Mouse (Mus musculus) embryonic facial prominence, embryonic 12.5 days (tissue): ENCODE measurements around the gene Gpr157. TPM values are rescaled to one million over a fixed set of nuclear protein-coding genes. Genes with fewer than 3 reads are reported as not detected.
A peak's percentile ranks its signal among the peaks of the same experiment; 100 is the strongest.

Experiments used
- ATAC-seq: fragments of 200-750 bp; cut with Nextera tagmentation; 2 replicates; pipeline ENCODE4 v1.8.0; 2017; ENCODE audit not compliant: insufficient number of reproducible peaks, insufficient read depth, low FRiP score, low TSS enrichment
- H3K27ac ChIP-seq: fragments of 300-500 bp; sonication (generic); 2 replicates; pipeline ENCODE4 v1.5.1; 2016; ENCODE audit warnings: mild to moderate bottlenecking
- H3K27me3 ChIP-seq: fragments of 300-500 bp; sonication (generic); 2 replicates; pipeline ENCODE4 v1.6.1; 2016; ENCODE audit warnings: mild to moderate bottlenecking, moderate library complexity
- H3K36me3 ChIP-seq: fragments of 300-500 bp; sonication (generic); 2 replicates; pipeline ENCODE4 v1.6.1; 2016; ENCODE audit warnings: mild to moderate bottlenecking
- H3K4me1 ChIP-seq: fragments of 300-500 bp; sonication (generic); 2 replicates; pipeline ENCODE4 v1.6.1; 2016
- H3K4me2 ChIP-seq: fragments of 300-500 bp; sonication (generic); replicated peaks from 2 replicates; pipeline ENCODE4 v1.6.1; 2016; ENCODE audit warnings: mild to moderate bottlenecking, moderate library complexity
- H3K4me3 ChIP-seq: fragments of 300-500 bp; sonication (generic); 2 replicates; pipeline ENCODE4 v1.5.1; 2016; ENCODE audit warnings: mild to moderate bottlenecking
- H3K9ac ChIP-seq: fragments of 300-500 bp; sonication (generic); 2 replicates; pipeline ENCODE4 v1.6.1; 2016; ENCODE audit warnings: mild to moderate bottlenecking, moderate library complexity
- H3K9me3 ChIP-seq: fragments of 300-500 bp; sonication (generic); 2 replicates; pipeline ENCODE4 v1.6.1; 2016; ENCODE audit warnings: mild to moderate bottlenecking, moderate library complexity
- whole genome bisulfite sequencing: fragments of 180-500 bp; shearing (Covaris S2); methylation state at CpG from one replicate; pipeline ENCODE4 v1.1.7; 2016; 5-methylcytosine and 5-hydroxymethylcytosine counted together
- polyA plus RNA-seq: library from polyadenylated mRNA; unstranded; fragments of >200 nt; fragmentation: Nextera tagmentation; extraction: Ambion mirVana; gene quantifications from 2 replicates; pipeline ENCODE4 v1.2.1, GENCODE M21; 2016

The Gpr157 gene
- polyA plus RNA-seq, 1 experiment from 2014 or later: 1.1 TPM

DNA sequence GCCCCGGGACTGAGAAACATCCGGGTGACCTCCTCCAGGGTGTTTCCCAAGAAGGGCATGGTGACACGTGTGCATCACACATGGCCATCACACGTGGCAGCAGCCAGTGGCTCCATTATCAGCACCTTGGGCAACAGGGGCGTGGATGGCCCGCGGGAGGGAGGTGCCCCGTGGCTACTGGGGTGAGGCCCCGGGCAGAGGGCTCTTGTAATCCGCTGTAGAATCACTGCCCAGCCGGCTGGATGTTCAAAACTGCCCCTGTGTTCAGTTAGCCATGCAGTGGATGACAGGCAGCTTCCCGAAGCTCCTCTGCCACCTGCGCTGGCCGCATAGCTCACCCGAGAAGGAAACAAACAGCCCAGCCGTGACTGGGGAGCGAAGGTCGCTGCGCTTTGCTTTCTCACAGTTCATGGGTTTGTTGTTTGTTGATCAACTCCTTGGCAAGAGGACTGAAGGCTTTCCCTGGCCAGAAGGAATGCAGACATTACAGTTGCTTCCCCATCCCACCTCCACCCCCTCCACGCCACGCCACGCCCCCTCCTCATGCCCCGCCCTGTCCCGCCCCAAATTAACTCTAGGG lies 45.6 kb downstream of the Gpr157 start:
- H3K27me3 ChIP-seq: no peaks in the 10 kb centered on the region
- ATAC-seq: no peak
- no peaks in the 10 kb centered on the region for H3K9me3 ChIP-seq
- 30% methylated on average over 24 of the region's 24 CpGs for WGBS
- H3K4me1 ChIP-seq: peaks cover 11% of the 10 kb centered on the region
- H3K27ac ChIP-seq: no peak overlapping the region
- H3K4me3 ChIP-seq: 0 out of 2 replicates have a peak overlapping the region, but pooled peaks have one; percentile 16
- no peak overlapping the region for H3K9ac ChIP-seq
- no peaks in the 10 kb centered on the region for H3K36me3 ChIP-seq
- H3K4me2 ChIP-seq: peak overlapping the region; percentile 44

DNA sequence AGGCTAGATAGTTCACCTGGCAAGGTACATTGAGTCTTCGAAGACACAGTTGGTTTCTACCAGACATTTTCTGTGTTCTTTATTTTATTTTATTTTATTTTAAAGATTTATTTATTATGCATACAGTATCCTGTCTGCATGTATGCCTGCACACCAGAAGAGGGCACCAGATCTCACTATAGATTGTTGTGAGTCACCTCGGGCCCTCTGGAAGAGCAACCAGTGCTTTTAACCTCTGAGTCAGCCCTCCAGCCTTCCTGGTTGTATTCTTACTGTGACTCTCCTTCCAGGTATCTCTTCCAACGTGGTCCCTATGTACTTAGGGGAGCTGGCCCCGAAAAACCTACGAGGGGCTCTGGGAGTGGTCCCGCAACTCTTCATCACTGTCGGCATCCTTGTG lies 48.1 kb downstream of the Gpr157 start:
- H3K9ac ChIP-seq: no peak overlapping the region
- no peak overlapping the region for H3K4me2 ChIP-seq
- ATAC-seq: no peak
- H3K4me1 ChIP-seq: peaks cover 13% of the 10 kb centered on the region
- no peak overlapping the region for H3K27ac ChIP-seq
- H3K9me3 ChIP-seq: no peaks in the 10 kb centered on the region
- no peaks in the 10 kb centered on the region for H3K27me3 ChIP-seq
- H3K36me3 ChIP-seq: no peaks in the 10 kb centered on the region
- WGBS: 89% methylated on average over 7 of the region's 7 CpGs
- no peak overlapping the region for H3K4me3 ChIP-seq

DNA sequence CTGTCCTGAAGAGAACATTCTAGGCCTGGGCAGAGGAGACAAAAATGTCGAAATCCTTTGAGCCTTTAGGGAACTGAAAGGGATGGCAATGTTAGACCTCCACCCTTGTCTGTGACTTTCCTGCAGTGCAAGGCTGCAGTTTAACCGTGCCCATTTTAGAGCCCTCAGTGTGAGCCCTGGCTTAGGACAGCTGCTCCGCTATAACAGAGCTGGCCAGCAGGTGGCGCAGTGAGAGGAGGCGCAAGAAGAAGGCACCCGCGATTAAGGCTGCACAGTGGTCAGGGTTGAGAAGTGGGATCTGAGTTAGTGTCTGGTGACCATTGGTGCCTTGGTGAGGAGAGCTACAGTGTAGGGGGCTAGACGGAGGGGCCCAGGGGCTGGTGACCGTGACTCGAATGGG lies 49.5 kb downstream of the Gpr157 start:
- no peak overlapping the region for H3K4me2 ChIP-seq
- no peaks in the 10 kb centered on the region for H3K27me3 ChIP-seq
- H3K4me3 ChIP-seq: no peak overlapping the region
- no peak overlapping the region for H3K9ac ChIP-seq
- H3K9me3 ChIP-seq: no peaks in the 10 kb centered on the region
- WGBS: 12% methylated on average over 10 of the region's 10 CpGs
- H3K36me3 ChIP-seq: no peaks in the 10 kb centered on the region
- H3K27ac ChIP-seq: no peak overlapping the region
- 0 out of 2 replicates have a peak, but pooled peaks have one; percentile 1 for ATAC-seq
- peaks cover 9% of the 10 kb centered on the region for H3K4me1 ChIP-seq

DNA sequence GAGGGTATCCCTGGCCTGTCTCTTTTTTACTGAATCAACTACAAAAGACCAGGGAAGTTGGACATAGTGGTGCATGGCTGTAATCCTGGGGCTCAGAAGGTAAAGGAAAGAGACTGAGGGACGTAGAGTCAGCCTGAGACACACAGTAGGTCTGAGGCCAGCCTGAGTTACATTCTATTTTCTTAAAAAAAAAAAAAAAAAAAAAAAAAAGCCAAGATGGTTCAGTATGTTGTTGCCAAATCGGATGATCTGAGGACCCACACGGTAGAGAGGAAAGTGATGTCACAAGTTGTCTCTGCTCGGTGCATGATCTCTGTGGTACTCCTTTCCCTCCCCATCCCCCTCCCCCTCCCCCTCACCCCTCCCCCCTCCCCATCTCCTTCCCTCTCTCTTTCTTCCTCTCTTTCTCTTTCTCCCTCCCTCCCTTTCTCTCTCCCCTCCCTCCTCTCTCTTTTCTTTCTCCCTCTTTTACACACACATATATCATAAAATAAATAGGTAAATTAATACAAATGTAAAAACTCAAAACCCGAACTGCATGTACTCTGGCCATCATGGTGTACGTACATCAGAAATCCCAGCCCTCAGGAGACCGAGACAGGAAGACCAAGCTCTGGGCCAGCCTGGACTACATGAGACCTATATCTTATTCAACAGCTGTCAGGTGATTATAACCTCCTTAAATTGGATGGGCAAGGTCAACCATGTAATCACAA lies 50.4 kb downstream of the Gpr157 start:
- ATAC-seq: no peak
- peaks cover 9% of the 10 kb centered on the region for H3K4me1 ChIP-seq
- H3K9me3 ChIP-seq: no peaks in the 10 kb centered on the region
- no peak overlapping the region for H3K4me3 ChIP-seq
- no peaks in the 10 kb centered on the region for H3K36me3 ChIP-seq
- no peak overlapping the region for H3K27ac ChIP-seq
- no peaks in the 10 kb centered on the region for H3K27me3 ChIP-seq
- WGBS: 80% methylated on average over 7 of the region's 7 CpGs
- no peak overlapping the region for H3K9ac ChIP-seq
- no peak overlapping the region for H3K4me2 ChIP-seq

DNA sequence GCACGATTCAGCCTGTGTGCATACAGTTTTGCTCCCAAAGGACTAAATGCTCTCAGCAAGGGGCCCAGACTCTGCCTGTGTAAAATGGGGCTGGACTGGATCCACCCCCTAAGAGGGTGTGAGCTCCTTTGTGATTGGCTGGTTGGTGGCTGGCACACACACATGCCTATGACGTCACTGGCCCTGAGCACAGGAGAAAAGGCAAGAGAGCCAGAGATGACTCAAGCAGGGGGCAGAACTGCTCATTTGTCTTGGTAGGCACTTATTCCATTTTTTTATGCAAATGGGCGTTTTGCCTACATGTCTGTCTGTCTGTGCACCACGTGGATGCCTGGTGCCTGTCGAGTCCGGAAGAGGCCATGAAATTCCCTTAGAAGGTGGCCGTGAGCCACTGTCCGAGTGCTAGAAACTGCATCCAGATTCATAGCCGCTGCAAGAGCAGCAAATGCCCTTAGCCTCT lies 50.9 kb downstream of the Gpr157 start:
- 19% methylated on average over 9 of the region's 9 CpGs for WGBS
- 0 out of 2 replicates have a peak, but pooled peaks have one; percentile 57 for ATAC-seq

DNA sequence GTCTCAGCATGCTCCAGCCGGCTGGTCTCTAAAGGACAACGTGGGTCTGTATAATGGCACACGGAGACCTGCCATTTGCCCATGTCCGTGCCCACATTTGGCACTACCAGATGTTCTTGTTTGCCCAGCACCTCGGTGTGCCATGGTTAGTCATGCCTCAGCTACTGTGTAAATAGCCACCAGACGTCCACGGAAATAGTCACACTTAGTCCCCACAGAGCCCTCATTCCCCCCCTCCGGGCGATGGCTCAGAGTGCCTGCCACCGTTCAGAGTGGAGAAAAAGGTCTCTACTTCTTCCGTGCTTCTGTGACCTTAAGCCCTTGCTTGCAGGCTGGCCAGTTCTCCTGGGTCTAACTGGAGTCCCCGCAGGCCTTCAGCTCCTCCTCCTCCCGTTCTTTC lies 51.9 kb downstream of the Gpr157 start:
- Histone ChIP-seq H3K27me3 (no peaks in the 10 kb centered on the region), H3K4me1 (peaks cover 3% of the 10 kb centered on the region; the same call in 1 of the 2 replicates), H3K9ac (no peak overlapping the region), H3K4me2 (no peak overlapping the region), H3K9me3 (no peaks in the 10 kb centered on the region), H3K27ac (no peak overlapping the region), H3K36me3 (no peaks in the 10 kb centered on the region; the same call in 1 of the 2 replicates), H3K4me3 (no peak overlapping the region)
- 67% methylated on average over 13 of the region's 13 CpGs for WGBS
- ATAC-seq: no peak

More for the DNA sequence above, 50.9 kb downstream of the Gpr157 start:
- Histone ChIP-seq H3K4me2 (peak overlapping the region; percentile 24), H3K4me3 (peak overlapping the region; percentile 16), H3K9me3 (no peaks in the 10 kb centered on the region), H3K36me3 (no peaks in the 10 kb centered on the region), H3K4me1 (peaks cover 4% of the 10 kb centered on the region), H3K27ac (no peak overlapping the region), H3K27me3 (no peaks in the 10 kb centered on the region), H3K9ac (no peak overlapping the region)

DNA sequence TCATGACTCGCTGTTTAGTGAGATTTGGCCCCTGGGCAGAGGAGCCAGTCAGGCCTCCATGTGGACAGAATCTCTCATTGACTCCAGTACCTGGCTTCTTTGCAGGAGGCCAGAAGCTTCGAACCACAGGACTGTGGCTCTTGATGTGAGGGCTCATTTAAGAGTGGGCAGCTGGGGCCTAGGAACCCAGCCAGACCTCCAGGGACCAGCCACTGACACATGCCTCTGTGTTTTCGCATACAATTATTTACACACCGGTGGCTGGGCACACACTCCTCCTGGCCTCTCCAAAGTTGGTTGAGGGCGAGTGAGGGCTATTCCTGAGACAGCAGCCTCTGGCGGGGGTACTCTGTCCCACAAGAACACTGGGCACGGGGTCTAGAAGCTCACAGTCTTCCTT lies 53.2 kb downstream of the Gpr157 start:
- Histone ChIP-seq H3K4me2 (no peak overlapping the region), H3K9me3 (no peaks in the 10 kb centered on the region), H3K27ac (no peak overlapping the region), H3K36me3 (no peaks in the 10 kb centered on the region; the same call in 1 of the 2 replicates), H3K27me3 (no peaks in the 10 kb centered on the region), H3K4me3 (no peak overlapping the region), H3K9ac (0 out of 2 replicates have a peak overlapping the region, but pooled peaks have one; percentile 2), H3K4me1 (peaks cover 3% of the 10 kb centered on the region; the same call in 1 of the 2 replicates)
- ATAC-seq: no peak
- 79% methylated on average over 7 of the region's 7 CpGs for WGBS

DNA sequence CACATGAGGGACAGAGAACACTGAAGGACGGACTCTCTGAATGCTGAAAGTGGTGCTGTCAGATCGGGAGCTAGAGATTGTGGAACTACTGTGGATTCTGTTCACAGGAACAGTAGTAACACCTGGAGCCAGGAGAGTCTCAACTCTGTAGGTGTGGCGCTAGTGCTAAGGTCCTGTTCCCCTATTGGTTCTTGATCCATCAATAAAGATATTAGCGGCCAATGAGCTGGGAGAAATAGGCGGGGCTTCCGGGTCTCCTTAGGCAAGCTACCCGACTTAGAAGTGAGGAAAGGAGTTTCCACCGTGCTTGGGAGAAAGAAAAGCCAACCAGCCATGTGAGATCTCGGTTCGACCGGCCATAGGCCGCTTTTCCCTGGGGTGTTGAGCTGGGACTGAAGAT lies 57.1 kb downstream of the Gpr157 start:
- 19% methylated on average over 12 of the region's 12 CpGs for WGBS
- H3K27ac ChIP-seq: no peak overlapping the region
- no peak for ATAC-seq
- H3K9ac ChIP-seq: no peak overlapping the region
- no peak overlapping the region for H3K4me3 ChIP-seq
- H3K4me1 ChIP-seq: no peaks in the 10 kb centered on the region
- no peaks in the 10 kb centered on the region; the same call in 1 of the 2 replicates for H3K36me3 ChIP-seq
- no peaks in the 10 kb centered on the region; the same call in 1 of the 2 replicates for H3K9me3 ChIP-seq
- H3K4me2 ChIP-seq: no peak overlapping the region; the same call in 1 of the 2 replicates
- H3K27me3 ChIP-seq: no peaks in the 10 kb centered on the region

DNA sequence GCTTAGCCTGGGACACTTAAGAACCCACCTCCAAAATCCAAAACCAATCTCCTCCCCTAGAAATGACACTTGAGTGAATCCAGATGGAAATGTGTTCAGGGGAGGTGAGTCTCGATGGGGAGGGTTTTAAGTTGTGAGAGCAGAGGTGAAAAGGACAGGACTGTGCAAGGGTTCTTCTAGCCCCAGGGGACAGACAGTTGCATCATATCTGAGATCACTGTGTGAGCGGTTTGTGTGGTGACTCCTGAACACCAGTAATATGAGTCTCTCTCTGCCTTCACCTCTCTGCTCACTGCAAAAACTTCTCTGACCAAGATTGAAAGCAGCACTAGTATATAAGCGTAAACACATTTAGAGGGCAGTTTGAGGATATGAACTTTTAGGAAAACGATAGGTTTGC lies 59.1 kb downstream of the Gpr157 start:
- Histone ChIP-seq H3K9ac (no peak overlapping the region), H3K4me3 (no peak overlapping the region), H3K4me2 (no peak overlapping the region), H3K27ac (no peak overlapping the region), H3K9me3 (no peaks in the 10 kb centered on the region; the same call in 1 of the 2 replicates), H3K36me3 (no peaks in the 10 kb centered on the region; the same call in 1 of the 2 replicates), H3K27me3 (no peaks in the 10 kb centered on the region), H3K4me1 (no peaks in the 10 kb centered on the region)
- WGBS: 49% methylated on average over 4 of the region's 4 CpGs
- no peak for ATAC-seq

DNA sequence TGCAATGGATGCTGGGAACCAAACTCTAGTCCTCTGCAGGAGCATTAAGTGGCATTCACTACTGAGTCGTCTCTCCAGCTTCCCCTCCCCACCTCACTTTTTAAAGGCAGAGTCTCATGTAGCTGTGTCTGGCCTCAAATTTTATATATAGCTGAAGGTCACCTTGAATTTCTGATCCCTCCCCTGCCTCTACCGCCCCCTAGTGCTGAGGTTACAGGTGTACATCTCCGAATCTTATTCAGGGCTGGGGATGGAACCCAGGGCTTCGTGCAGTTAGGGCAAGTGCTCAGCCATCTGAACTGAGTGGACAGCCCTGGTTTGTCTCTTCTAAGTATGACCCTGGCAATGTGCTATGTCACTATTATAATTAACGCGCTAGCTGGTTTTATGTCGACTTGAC lies 63.9 kb downstream of the Gpr157 start:
- ATAC-seq: no peak
- Histone ChIP-seq H3K27me3 (no peaks in the 10 kb centered on the region), H3K4me2 (no peak overlapping the region), H3K9me3 (no peaks in the 10 kb centered on the region; the same call in 1 of the 2 replicates), H3K4me1 (no peaks in the 10 kb centered on the region), H3K4me3 (no peak overlapping the region), H3K9ac (no peak overlapping the region), H3K27ac (no peak overlapping the region), H3K36me3 (no peaks in the 10 kb centered on the region)
- 81% methylated on average over 7 of the region's 7 CpGs for WGBS

DNA sequence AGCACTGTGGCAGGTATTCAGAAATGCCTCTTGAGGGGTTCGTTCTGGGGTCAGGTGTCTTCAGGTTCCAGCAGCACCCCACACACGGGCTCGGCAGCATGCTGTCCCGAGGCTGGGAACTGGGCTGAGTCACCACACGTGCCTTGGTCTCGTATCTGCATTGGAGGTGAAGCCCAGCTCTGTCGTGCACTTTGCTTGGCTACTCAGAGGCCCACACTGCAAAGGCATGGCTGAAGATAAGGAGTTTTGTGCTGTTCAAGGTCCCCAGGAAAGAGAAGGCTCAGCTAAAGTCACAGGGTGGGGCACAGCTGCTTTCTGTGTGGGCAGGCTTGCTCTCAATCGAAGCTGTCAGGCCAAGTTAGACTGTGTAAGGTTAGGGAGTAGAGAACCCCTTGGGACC lies 65.3 kb downstream of the Gpr157 start:
- Histone ChIP-seq H3K27ac (no peak overlapping the region), H3K4me1 (no peaks in the 10 kb centered on the region), H3K36me3 (no peaks in the 10 kb centered on the region), H3K4me3 (no peak overlapping the region), H3K9ac (no peak overlapping the region), H3K9me3 (no peaks in the 10 kb centered on the region; the same call in 1 of the 2 replicates), H3K4me2 (no peak overlapping the region), H3K27me3 (no peaks in the 10 kb centered on the region)
- no peak for ATAC-seq
- WGBS: 82% methylated on average over 8 of the region's 8 CpGs

DNA sequence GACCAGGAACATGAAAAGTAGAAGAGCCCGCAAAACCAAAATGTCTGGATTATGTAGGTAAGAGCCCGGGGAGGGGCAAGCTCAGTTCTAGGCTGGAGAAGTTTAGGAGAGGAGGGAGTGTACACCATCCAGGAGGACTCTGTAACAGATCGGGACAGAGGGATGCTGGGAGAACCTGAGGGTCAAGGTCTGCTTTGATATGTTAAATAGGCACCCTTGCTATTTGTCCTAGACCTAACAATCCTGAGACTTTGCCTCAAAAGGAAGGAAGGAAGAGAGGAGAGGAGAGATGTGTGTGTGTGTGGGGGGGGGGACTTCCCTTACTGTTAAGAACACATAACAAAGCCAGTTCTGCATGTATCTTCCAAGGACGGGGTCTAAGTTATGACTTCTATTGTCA lies 68.1 kb downstream of the Gpr157 start:
- 88% methylated on average over 4 of the region's 4 CpGs for WGBS
- Histone ChIP-seq H3K27ac (no peak overlapping the region), H3K27me3 (no peaks in the 10 kb centered on the region), H3K9ac (no peak overlapping the region), H3K9me3 (no peaks in the 10 kb centered on the region), H3K4me1 (no peaks in the 10 kb centered on the region), H3K4me3 (no peak overlapping the region), H3K4me2 (no peak overlapping the region), H3K36me3 (no peaks in the 10 kb centered on the region)
- no peak for ATAC-seq
